Mouse (Mus musculus) hindbrain, embryonic 14.5 days (tissue): ENCODE measurements around the gene Slc39a13. TPM values are rescaled to one million over a fixed set of nuclear protein-coding genes. Genes with fewer than 3 reads are reported as not detected.
A peak's percentile ranks its signal among the peaks of the same experiment; 100 is the strongest.

Source experiments
- ATAC-seq: fragments of 200-750 bp; cut with Nextera tagmentation; 2 replicates; pipeline ENCODE4 v1.8.0; 2017; ENCODE audit warnings: moderate number of reproducible peaks, mild to moderate bottlenecking, moderate TSS enrichment, moderate library complexity; ENCODE audit not compliant: low FRiP score
- DNase-seq: peaks from one replicate; pipeline ENCODE4 v3.0.0-alpha.2; 2015; ENCODE audit warnings: low spot score
- H3K27ac ChIP-seq: fragments of 300-500 bp; sonication (generic); 2 replicates; pipeline ENCODE4 v1.5.1; 2014; ENCODE audit warnings: mild to moderate bottlenecking, moderate library complexity
- H3K27me3 ChIP-seq: fragments of 300-500 bp; sonication (generic); 2 replicates; pipeline ENCODE4 v1.6.1; 2014; ENCODE audit warnings: mild to moderate bottlenecking, low read length, mixed read lengths; ENCODE audit not compliant: control insufficient read depth, insufficient read depth
- H3K36me3 ChIP-seq: fragments of 300-500 bp; sonication (generic); replicated peaks from 2 replicates; pipeline ENCODE4 v1.6.1; 2014; ENCODE audit not compliant: control insufficient read depth, insufficient read depth
- H3K4me1 ChIP-seq: fragments of 300-500 bp; sonication (generic); replicated peaks from 2 replicates; pipeline ENCODE4 v1.6.1; 2014; ENCODE audit warnings: antibody characterized with exemption, low read length, mixed read lengths; ENCODE audit not compliant: control insufficient read depth, insufficient read depth
- H3K4me2 ChIP-seq: fragments of 300-500 bp; sonication (generic); replicated peaks from 2 replicates; pipeline ENCODE4 v1.6.1; 2014; ENCODE audit warnings: mild to moderate bottlenecking, moderate library complexity
- H3K4me3 ChIP-seq: fragments of 300-500 bp; sonication (generic); replicated peaks from 2 replicates; pipeline ENCODE4 v1.5.1; 2014; ENCODE audit warnings: mild to moderate bottlenecking, low read length
- H3K9ac ChIP-seq: fragments of 300-500 bp; sonication (generic); 2 replicates; pipeline ENCODE4 v1.6.1; 2014
- H3K9me3 ChIP-seq: fragments of 300-500 bp; sonication (generic); 2 replicates; pipeline ENCODE4 v1.6.1; 2016; ENCODE audit warnings: low read length; ENCODE audit not compliant: control insufficient read depth
- WGBS: fragments of 180-500 bp; shearing (Covaris S2); extraction: QIAGEN DNeasy Blood & Tissue Kit; methylation state at CpG from one replicate; pipeline ENCODE4 v1.1.7; 2014; 5-methylcytosine and 5-hydroxymethylcytosine counted together
- polyA plus RNA-seq: library from polyadenylated mRNA; unstranded; fragments of >200 nt; fragmentation: Nextera tagmentation; extraction: Ambion mirVana; gene quantifications from 2 replicates; pipeline ENCODE4 v1.2.1, GENCODE M21; 2014

Slc39a13 gene
- polyA plus RNA-seq, 1 experiment from 2014 or later = 27.6 TPM

- 34% methylated on average over 1 of the region's 1 CpGs for WGBS
- Histone ChIP-seq H3K4me1 (peaks cover 25% of the 10 kb centered on the region), H3K9me3 (no peaks in the 10 kb centered on the region), H3K4me3 (no peak overlapping the region), H3K27ac (no peak overlapping the region), H3K27me3 (no peaks in the 10 kb centered on the region), H3K36me3 (peaks cover 1% of the 10 kb centered on the region; the same call in 1 of the 2 replicates), H3K4me2 (no peak overlapping the region), H3K9ac (no peak overlapping the region)
- ATAC-seq = no peak
- no peak for DNase-seq
These were observed 1.9 kb upstream of the Slc39a13 start for GRCm38 (mm10) chr2:91072092-91072491.

GRCm38 (mm10) chr2:91071059-91071458 lies 842 bp upstream of the Slc39a13 start:
- Histone ChIP-seq H3K27me3 (no peaks in the 10 kb centered on the region), H3K4me2 (peak overlapping the region; percentile 72), H3K9ac (peak overlapping the region; percentile 68), H3K9me3 (no peaks in the 10 kb centered on the region), H3K4me1 (peaks cover 25% of the 10 kb centered on the region), H3K36me3 (peaks cover 11% of the 10 kb centered on the region; the same call in 1 of the 2 replicates), H3K4me3 (peak overlapping the region; percentile 55), H3K27ac (peak overlapping the region; percentile 77)
- WGBS = 86% methylated on average over 10 of the region's 10 CpGs
- DNase-seq = no peak
- ATAC-seq = 0 out of 2 replicates have a peak, but pooled peaks have one; percentile 0

- Histone ChIP-seq H3K4me3 (peak overlapping the region; percentile 55), H3K4me1 (peaks cover 25% of the 10 kb centered on the region), H3K4me2 (peak overlapping the region; percentile 72), H3K27ac (peak overlapping the region; percentile 77), H3K9ac (peak overlapping the region; percentile 68), H3K9me3 (no peaks in the 10 kb centered on the region), H3K27me3 (no peaks in the 10 kb centered on the region), H3K36me3 (peaks cover 21% of the 10 kb centered on the region)
- ATAC-seq = peak; percentile 4; the same call in 1 of the 2 replicates
- 9% methylated on average over 14 of the region's 14 CpGs for WGBS
- no peak for DNase-seq
These were observed 764 bp downstream of the Slc39a13 start for GRCm38 (mm10) chr2:91069306-91070000.

- DNase-seq (no peak), ATAC-seq (no peak)
- whole genome bisulfite sequencing = 48% methylated on average over 6 of the region's 6 CpGs
These were observed 1.4 kb downstream of the Slc39a13 start for GRCm38 (mm10) chr2:91068872-91069165.

GRCm38 (mm10) chr2:91068162-91068871 lies 1.9 kb downstream of the Slc39a13 start:
- 57% methylated on average over 13 of the region's 13 CpGs for WGBS
- H3K36me3 ChIP-seq = peaks cover 32% of the 10 kb centered on the region
- H3K4me3 ChIP-seq = peak overlapping the region; percentile 55
- no peaks in the 10 kb centered on the region for H3K27me3 ChIP-seq
- peaks cover 25% of the 10 kb centered on the region for H3K4me1 ChIP-seq
- peak overlapping the region; percentile 68 for H3K9ac ChIP-seq
- H3K27ac ChIP-seq = no peak overlapping the region
- H3K4me2 ChIP-seq = peak overlapping the region; percentile 72
- ATAC-seq (no peak), DNase-seq (no peak)
- no peaks in the 10 kb centered on the region for H3K9me3 ChIP-seq

More at GRCm38 (mm10) chr2:91068872-91069165, 1.4 kb downstream of the Slc39a13 start:
- Histone ChIP-seq H3K4me3 (peak overlapping the region; percentile 55), H3K27ac (no peak overlapping the region), H3K36me3 (peaks cover 27% of the 10 kb centered on the region), H3K9ac (peak overlapping the region; percentile 68), H3K4me1 (peaks cover 25% of the 10 kb centered on the region), H3K9me3 (no peaks in the 10 kb centered on the region), H3K4me2 (peak overlapping the region; percentile 72), H3K27me3 (no peaks in the 10 kb centered on the region)

- no peak for ATAC-seq
- DNase-seq = no peak
- Histone ChIP-seq H3K9me3 (no peaks in the 10 kb centered on the region), H3K4me3 (no peak overlapping the region), H3K4me2 (no peak overlapping the region), H3K36me3 (peaks cover 51% of the 10 kb centered on the region), H3K27ac (no peak overlapping the region), H3K27me3 (no peaks in the 10 kb centered on the region), H3K4me1 (peaks cover 24% of the 10 kb centered on the region), H3K9ac (no peak overlapping the region)
- WGBS = 83% methylated on average over 3 of the region's 3 CpGs
These were observed 3.8 kb downstream of the Slc39a13 start for GRCm38 (mm10) chr2:91066455-91066854.

- H3K36me3 ChIP-seq = peaks cover 59% of the 10 kb centered on the region
- no peak overlapping the region for H3K4me3 ChIP-seq
- H3K4me1 ChIP-seq = peaks cover 15% of the 10 kb centered on the region
- H3K27me3 ChIP-seq = no peaks in the 10 kb centered on the region
- no peak overlapping the region for H3K27ac ChIP-seq
- DNase-seq (no peak), ATAC-seq (no peak)
- H3K9ac ChIP-seq = no peak overlapping the region
- 34% methylated on average over 3 of the region's 3 CpGs for WGBS
- no peaks in the 10 kb centered on the region for H3K9me3 ChIP-seq
- no peak overlapping the region for H3K4me2 ChIP-seq
These were observed 4.7 kb downstream of the Slc39a13 start for GRCm38 (mm10) chr2:91065544-91065943.

GRCm38 (mm10) chr2:91064211-91064610 lies 6.0 kb downstream of the Slc39a13 start:
- 85% methylated on average over 6 of the region's 6 CpGs for WGBS
- H3K36me3 ChIP-seq = peaks cover 72% of the 10 kb centered on the region
- H3K9ac ChIP-seq = no peak overlapping the region
- ATAC-seq (no peak), DNase-seq (no peak)
- H3K27me3 ChIP-seq = no peaks in the 10 kb centered on the region
- H3K4me1 ChIP-seq = peaks cover 12% of the 10 kb centered on the region
- no peak overlapping the region for H3K4me2 ChIP-seq
- no peak overlapping the region for H3K27ac ChIP-seq
- H3K4me3 ChIP-seq = no peak overlapping the region
- H3K9me3 ChIP-seq = no peaks in the 10 kb centered on the region

GRCm38 (mm10) chr2:91062779-91063606 lies 7.2 kb downstream of the Slc39a13 start:
- no peaks in the 10 kb centered on the region for H3K9me3 ChIP-seq
- H3K4me1 ChIP-seq = no peaks in the 10 kb centered on the region
- no peak overlapping the region for H3K27ac ChIP-seq
- WGBS = 91% methylated on average over 16 of the region's 16 CpGs
- H3K27me3 ChIP-seq = no peaks in the 10 kb centered on the region
- ATAC-seq = no peak
- H3K4me3 ChIP-seq = no peak overlapping the region
- DNase-seq = no peak
- H3K36me3 ChIP-seq = peaks cover 85% of the 10 kb centered on the region
- H3K9ac ChIP-seq = no peak overlapping the region
- no peak overlapping the region for H3K4me2 ChIP-seq
